Mouse (Mus musculus): Measurements from ENCODE around the gene Bola1.

GRCm38 (mm10) chr3:96209242-96209641 lies 10.3 kb downstream of the Bola1 start:
- no peak for TF ChIP-seq FLI1 (IDR thresholded peaks at IDR 0.05; ENCODE audit: low read length)
- TF ChIP-seq GATA1 (IDR thresholded peaks at IDR 0.05; ENCODE audit: borderline replicate concordance, low read length) = no peak
